ENCODE assay signal across 11 mouse cellular contexts in the genomic region with DNA sequence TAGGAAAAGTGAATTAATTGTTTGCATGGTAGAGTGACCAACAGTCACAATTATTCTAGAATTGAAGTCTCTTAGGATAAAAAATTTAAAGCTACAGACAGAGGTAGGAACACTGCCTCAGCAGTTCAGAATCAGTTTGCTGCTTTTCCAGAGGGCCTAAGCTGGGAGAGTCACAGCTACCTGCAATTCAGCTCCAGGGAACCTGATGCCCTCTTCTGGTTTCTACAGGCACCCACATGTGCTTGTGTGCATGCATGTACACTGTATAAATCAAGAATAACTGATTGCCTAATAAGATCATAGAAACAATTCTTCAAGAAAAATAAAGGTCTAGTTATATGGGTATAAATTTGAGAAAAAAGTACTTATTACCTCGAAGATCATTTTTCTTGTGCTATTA.
A peak's percentile ranks its signal among the peaks of the same experiment; 100 is the strongest.
DNase-seq lines count a peak whose midpoint lies in the region; ATAC-seq and TF ChIP-seq lines count a peak whose summit lies in the region.
"Had no signal": no experiment of that assay in that cellular context is flagged by ENCODE, and none has a peak within 500 bp of the region (broad histone marks: within the 10 kb centered on the region; RNA-seq: fewer than 3 reads in every experiment).

No protein-coding gene starts in this region.

- H3K9me3 ChIP-seq in hindbrain, postnatal 0 days (ENCODE audit: low read length), result no peaks in the 10 kb centered on the region
- H3K9me3 ChIP-seq in hindbrain, embryonic 12.5 days (replicated peaks), result no peaks in the 10 kb centered on the region
- no peaks in the 10 kb centered on the region for H3K9me3 ChIP-seq in midbrain, embryonic 14.5 days (ENCODE audit: control insufficient read depth, low read length)
- H3K9me3 ChIP-seq in midbrain, embryonic 13.5 days, result no peaks in the 10 kb centered on the region
- H3K9me3 ChIP-seq: heart, embryonic 12.5 days; lung, embryonic 15.5 days; neural tube, embryonic 13.5 days had no signal

- no peak overlapping the region for H3K27ac ChIP-seq in hindbrain, postnatal 0 days
- no peak overlapping the region for H3K27ac ChIP-seq in hindbrain, embryonic 12.5 days
- H3K27ac ChIP-seq in midbrain, embryonic 14.5 days (replicated peaks; ENCODE audit: low read depth, low read length), result no peak overlapping the region
- no peak overlapping the region for H3K27ac ChIP-seq in midbrain, embryonic 13.5 days
- H3K27ac ChIP-seq: lung, embryonic 15.5 days; neural tube, embryonic 13.5 days had no signal

- H3K36me3 ChIP-seq in hindbrain, postnatal 0 days (ENCODE audit: insufficient read depth, low read length), result no peaks in the 10 kb centered on the region
- no peaks in the 10 kb centered on the region for H3K36me3 ChIP-seq in hindbrain, embryonic 12.5 days
- no peaks in the 10 kb centered on the region for H3K36me3 ChIP-seq in midbrain, embryonic 14.5 days (ENCODE audit: control insufficient read depth, insufficient read depth, low read length)
- no peaks in the 10 kb centered on the region for H3K36me3 ChIP-seq in midbrain, embryonic 13.5 days
- H3K36me3 ChIP-seq: heart, embryonic 12.5 days; lung, embryonic 15.5 days; neural tube, embryonic 13.5 days had no signal

- WGBS in hindbrain, postnatal 0 days, result 76% methylated on average over 1 of the region's 1 CpGs
- 75% methylated on average over 1 of the region's 1 CpGs for WGBS in hindbrain, embryonic 12.5 days
- WGBS in midbrain, embryonic 14.5 days, result 70% methylated on average over 1 of the region's 1 CpGs
- 84% methylated on average over 1 of the region's 1 CpGs for WGBS in midbrain, embryonic 13.5 days

- H3K9ac ChIP-seq in hindbrain, postnatal 0 days (replicated peaks; ENCODE audit: low read length), result no peak overlapping the region
- no peak overlapping the region for H3K9ac ChIP-seq in hindbrain, embryonic 12.5 days
- no peak overlapping the region for H3K9ac ChIP-seq in midbrain, embryonic 14.5 days (replicated peaks; ENCODE audit: low read length)
- no peak overlapping the region for H3K9ac ChIP-seq in midbrain, embryonic 13.5 days (replicated peaks)
- H3K9ac ChIP-seq: heart, embryonic 12.5 days; lung, embryonic 15.5 days; neural tube, embryonic 13.5 days had no signal

- no peaks in the 10 kb centered on the region for H3K27me3 ChIP-seq in hindbrain, postnatal 0 days (ENCODE audit: insufficient read depth, low read length)
- no peaks in the 10 kb centered on the region for H3K27me3 ChIP-seq in hindbrain, embryonic 12.5 days
- H3K27me3 ChIP-seq in midbrain, embryonic 14.5 days (ENCODE audit: control insufficient read depth, insufficient read depth, low read length), result no peaks in the 10 kb centered on the region
- H3K27me3 ChIP-seq in midbrain, embryonic 13.5 days, result no peaks in the 10 kb centered on the region
- H3K27me3 ChIP-seq: heart, embryonic 12.5 days; lung, embryonic 15.5 days; neural tube, embryonic 13.5 days had no signal

- ATAC-seq in hindbrain, postnatal 0 days, result no peak
- no peak for ATAC-seq in hindbrain, embryonic 12.5 days (ENCODE audit: low FRiP score)
- ATAC-seq in midbrain, embryonic 14.5 days (ENCODE audit: low FRiP score, low TSS enrichment), result no peak
- ATAC-seq in midbrain, embryonic 13.5 days, result no peak

- peak; percentile 19 to 67 for DNase-seq in adrenal gland, adult (ENCODE audit: inconsistent age in 2 of 2, low spot score in 1 of 2)
- DNase-seq in adrenal gland, postnatal 25 days, result no peak
- DNase-seq in hindbrain, postnatal 0 days (ENCODE audit: low spot score), result peak; percentile 25
- DNase-seq in midbrain, embryonic 14.5 days, result peak; percentile 33
- peak; percentile 8 for DNase-seq in lung, postnatal 36 days
- DNase-seq in testis, postnatal 10 days (ENCODE audit: low spot score), result no peak

- peak; percentile 54 for TF ChIP-seq CTCF in hindbrain, postnatal 0 days (IDR thresholded peaks at IDR 0.05; ENCODE audit: low read depth)

- no peak overlapping the region for H3K4me3 ChIP-seq in hindbrain, postnatal 0 days (ENCODE audit: low read length)
- no peak overlapping the region for H3K4me3 ChIP-seq in hindbrain, embryonic 12.5 days
- no peak overlapping the region for H3K4me3 ChIP-seq in midbrain, embryonic 14.5 days (replicated peaks; ENCODE audit: low read depth, low read length)
- no peak overlapping the region for H3K4me3 ChIP-seq in midbrain, embryonic 13.5 days (replicated peaks)
- H3K4me3 ChIP-seq: heart, embryonic 12.5 days; lung, embryonic 15.5 days; neural tube, embryonic 13.5 days had no signal

- no peak overlapping the region for H3K4me2 ChIP-seq in hindbrain, postnatal 0 days (ENCODE audit: low read depth, low read length)
- H3K4me2 ChIP-seq in hindbrain, embryonic 12.5 days (replicated peaks), result no peak overlapping the region
- no peak overlapping the region for H3K4me2 ChIP-seq in midbrain, embryonic 14.5 days (ENCODE audit: low read length)
- H3K4me2 ChIP-seq in midbrain, embryonic 13.5 days (replicated peaks), result no peak overlapping the region
- H3K4me2 ChIP-seq: heart, embryonic 12.5 days; lung, embryonic 15.5 days; neural tube, embryonic 13.5 days had no signal

- no peaks in the 10 kb centered on the region for H3K4me1 ChIP-seq in hindbrain, postnatal 0 days (ENCODE audit: insufficient read depth, low read length)
- no peaks in the 10 kb centered on the region for H3K4me1 ChIP-seq in hindbrain, embryonic 12.5 days
- H3K4me1 ChIP-seq in midbrain, embryonic 14.5 days (ENCODE audit: control insufficient read depth, insufficient read depth, low read length), result no peaks in the 10 kb centered on the region
- no peaks in the 10 kb centered on the region for H3K4me1 ChIP-seq in midbrain, embryonic 13.5 days (replicated peaks)
- H3K4me1 ChIP-seq: heart, embryonic 12.5 days; lung, embryonic 15.5 days; neural tube, embryonic 13.5 days had no signal

Comparison
In these comparisons a context has a peak if more than half of its experiments do, and no peak if none do; other contexts are left out.
1. DNase-seq: peak in adrenal gland, adult (2 of 2), hindbrain, postnatal 0 days (single experiment), midbrain, embryonic 14.5 days (single experiment) and lung, postnatal 36 days (single experiment); none in adrenal gland, postnatal 25 days (single experiment) and testis, postnatal 10 days (single experiment).